Mouse (Mus musculus) embryonic fibroblast, embryonic 13.5 days (primary cell): ENCODE data around the gene Ifngr2.

Source experiments
- CTCF ChIP-seq: IDR thresholded peaks from 2 replicates; pipeline ENCODE4 v1.5.1; 2011; ENCODE audit warnings: mild to moderate bottlenecking, control low read depth, low read length, moderate library complexity, borderline replicate concordance; ENCODE audit not compliant: insufficient read depth
- POLR2A ChIP-seq: IDR thresholded peaks from 2 replicates; pipeline ENCODE4 v1.6.1; 2011; ENCODE audit warnings: low read depth, mild to moderate bottlenecking, control low read depth, low read length, moderate library complexity

DNA sequence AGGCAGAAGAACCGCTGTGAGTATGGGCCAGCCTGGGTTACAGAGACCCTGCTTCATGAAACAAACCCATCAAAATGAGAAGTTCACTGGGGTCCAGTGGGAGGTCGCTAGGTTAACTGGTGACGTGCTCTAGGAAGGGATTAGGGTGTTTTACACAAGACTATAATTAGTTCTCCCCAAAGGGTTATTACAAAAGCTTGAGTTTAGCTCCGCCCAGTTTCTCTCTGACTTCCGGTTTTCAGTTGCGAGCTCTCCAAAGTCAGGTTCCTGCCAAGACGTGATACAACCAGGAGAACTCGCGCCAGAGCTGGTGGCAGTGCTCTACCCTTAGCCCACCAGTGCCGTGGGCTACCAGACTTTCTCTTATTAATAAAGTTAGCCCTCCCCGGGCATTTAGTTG is 64.4 kb downstream of the Ifngr2 start:
- TF ChIP-seq POLR2A (no peak), CTCF (no peak)
